Mouse (Mus musculus): ENCODE results near the gene Olfr1431. TPM values are rescaled to one million over a fixed set of nuclear protein-coding genes. Genes with fewer than 3 reads are reported as not detected.

The Olfr1431 gene
- not detected for polyA plus RNA-seq (2014; fragmentation: Illumina TruSeq; extraction: RNeasy Lipid Tissue Mini Kit (QIAGEN cat#74804); ENCODE audit: low read depth, low replicate concordance)

DNA sequence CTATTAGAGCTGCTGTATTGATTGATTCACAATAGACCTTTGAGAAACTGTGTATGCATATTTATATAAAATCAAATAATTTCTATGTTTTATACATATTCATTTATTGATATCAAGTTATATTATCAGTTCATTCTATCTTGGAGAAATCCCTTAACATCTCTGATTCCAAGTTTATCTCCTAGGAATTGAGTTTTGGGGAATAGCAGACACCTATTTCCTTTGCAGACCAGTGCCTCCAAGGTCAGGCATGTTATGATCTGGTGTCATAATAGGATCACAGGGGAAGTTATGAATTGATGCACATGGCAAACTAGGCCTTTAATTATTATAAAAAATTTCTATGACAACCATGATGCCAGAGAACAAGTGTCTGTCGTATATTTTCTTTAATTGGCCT, at the start of gene Olfr1431:
Olfr1431 (plus strand) TSS at position 301 of the 400 bp plus-strand sequence.

DNA sequence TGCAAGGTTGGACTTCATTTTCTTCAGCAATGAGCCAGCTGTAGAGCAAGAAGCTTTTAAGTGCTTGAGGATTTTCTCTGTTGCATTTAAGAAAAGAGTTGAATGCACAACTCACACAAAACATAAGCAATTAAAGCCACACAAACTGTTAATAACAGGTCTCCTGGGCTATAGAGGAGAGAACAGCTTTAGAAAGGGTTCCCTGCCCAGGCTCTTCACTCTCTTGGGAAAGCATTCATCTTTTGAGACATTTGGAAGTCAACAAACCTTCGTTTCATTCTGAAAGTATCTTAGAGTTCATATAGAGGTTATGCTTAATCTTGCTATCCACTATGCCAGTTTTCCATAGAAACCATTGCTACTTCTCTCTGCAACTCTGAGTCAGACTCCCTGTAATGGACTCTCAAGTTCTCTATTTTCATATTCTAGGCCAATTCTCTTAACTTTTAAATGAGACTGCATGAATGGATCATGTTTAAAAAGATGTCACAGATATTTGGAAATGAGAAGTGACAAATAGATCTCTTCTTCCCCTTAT, 30.3 kb upstream of the Olfr1431 start, which contains the start of gene Olfr1555-ps1:
Olfr1555-ps1 (minus strand) TSS at position 51 of the 538 bp plus-strand sequence.

GRCm38 (mm10) chr19:12232496-12232895, 32.1 kb downstream of the Olfr1431 start, which contains the start of gene Olfr1432:
TSS of gene Olfr1432 (minus strand) at chr19:12232596.

GRCm38 (mm10) chr19:12241559-12241958, 41.1 kb downstream of the Olfr1431 start, which contains the start of gene Olfr262:
TSS of gene Olfr262 (minus strand) at chr19:12241659.

GRCm38 (mm10) chr19:12260732-12261131, 60.3 kb downstream of the Olfr1431 start, which contains the start of gene Olfr235:
TSS of gene Olfr235 (plus strand) at chr19:12261032.

Other genes with a start within 250 kb of the Olfr1431 start
- 30.9 TPM for gene Osbp, start 234.7 kb upstream of the Olfr1431 start, polyA plus RNA-seq (2014; fragmentation: Illumina TruSeq; extraction: RNeasy Lipid Tissue Mini Kit (QIAGEN cat#74804); ENCODE audit: low read depth, low replicate concordance)
- not detected for gene Olfr1423, start 159.3 kb upstream of the Olfr1431 start, polyA plus RNA-seq (2014; fragmentation: Illumina TruSeq; extraction: RNeasy Lipid Tissue Mini Kit (QIAGEN cat#74804); ENCODE audit: low read depth, low replicate concordance)
- 0.11 TPM for gene Olfr1424, start 138.0 kb upstream of the Olfr1431 start, polyA plus RNA-seq (2014; fragmentation: Illumina TruSeq; extraction: RNeasy Lipid Tissue Mini Kit (QIAGEN cat#74804); ENCODE audit: low read depth, low replicate concordance)
- gene Olfr1425, start 122.9 kb upstream of the Olfr1431 start, polyA plus RNA-seq (2014; fragmentation: Illumina TruSeq; extraction: RNeasy Lipid Tissue Mini Kit (QIAGEN cat#74804); ENCODE audit: low read depth, low replicate concordance), result not detected
- gene Olfr1426, start 108.6 kb upstream of the Olfr1431 start, polyA plus RNA-seq (2014; fragmentation: Illumina TruSeq; extraction: RNeasy Lipid Tissue Mini Kit (QIAGEN cat#74804); ENCODE audit: low read depth, low replicate concordance), result not detected
- gene Olfr1427, start 97.3 kb upstream of the Olfr1431 start, polyA plus RNA-seq (2014; fragmentation: Illumina TruSeq; extraction: RNeasy Lipid Tissue Mini Kit (QIAGEN cat#74804); ENCODE audit: low read depth, low replicate concordance), result not detected
- not detected for gene Olfr1428, start 84.7 kb upstream of the Olfr1431 start, polyA plus RNA-seq (2014; fragmentation: Illumina TruSeq; extraction: RNeasy Lipid Tissue Mini Kit (QIAGEN cat#74804); ENCODE audit: low read depth, low replicate concordance)
- 0.17 TPM for gene Olfr76, start 77.4 kb upstream of the Olfr1431 start, polyA plus RNA-seq (2014; fragmentation: Illumina TruSeq; extraction: RNeasy Lipid Tissue Mini Kit (QIAGEN cat#74804); ENCODE audit: low read depth, low replicate concordance)
- 0.10 TPM for gene Olfr1555-ps1, start 30.5 kb upstream of the Olfr1431 start, polyA plus RNA-seq (2014; fragmentation: Illumina TruSeq; extraction: RNeasy Lipid Tissue Mini Kit (QIAGEN cat#74804); ENCODE audit: low read depth, low replicate concordance)
- gene Olfr1432, start 32.0 kb downstream of the Olfr1431 start, polyA plus RNA-seq (2014; fragmentation: Illumina TruSeq; extraction: RNeasy Lipid Tissue Mini Kit (QIAGEN cat#74804); ENCODE audit: low read depth, low replicate concordance), result 0.22 TPM
- gene Olfr262, start 41.0 kb downstream of the Olfr1431 start, polyA plus RNA-seq (2014; fragmentation: Illumina TruSeq; extraction: RNeasy Lipid Tissue Mini Kit (QIAGEN cat#74804); ENCODE audit: low read depth, low replicate concordance), result 0.71 TPM
- gene Olfr235, start 60.4 kb downstream of the Olfr1431 start, polyA plus RNA-seq (2014; fragmentation: Illumina TruSeq; extraction: RNeasy Lipid Tissue Mini Kit (QIAGEN cat#74804); ENCODE audit: low read depth, low replicate concordance), result not detected
- gene Olfr1434, start 79.2 kb downstream of the Olfr1431 start, polyA plus RNA-seq (2014; fragmentation: Illumina TruSeq; extraction: RNeasy Lipid Tissue Mini Kit (QIAGEN cat#74804); ENCODE audit: low read depth, low replicate concordance), result not detected
- not detected for gene Olfr1436, start 98.5 kb downstream of the Olfr1431 start, polyA plus RNA-seq (2014; fragmentation: Illumina TruSeq; extraction: RNeasy Lipid Tissue Mini Kit (QIAGEN cat#74804); ENCODE audit: low read depth, low replicate concordance)
- gene Olfr1437, start 124.5 kb downstream of the Olfr1431 start, polyA plus RNA-seq (2014; fragmentation: Illumina TruSeq; extraction: RNeasy Lipid Tissue Mini Kit (QIAGEN cat#74804); ENCODE audit: low read depth, low replicate concordance), result not detected
- gene Olfr1438-ps1, start 135.3 kb downstream of the Olfr1431 start, polyA plus RNA-seq (2014; fragmentation: Illumina TruSeq; extraction: RNeasy Lipid Tissue Mini Kit (QIAGEN cat#74804); ENCODE audit: low read depth, low replicate concordance), result not detected
- not detected for gene Olfr1440, start 186.6 kb downstream of the Olfr1431 start, polyA plus RNA-seq (2014; fragmentation: Illumina TruSeq; extraction: RNeasy Lipid Tissue Mini Kit (QIAGEN cat#74804); ENCODE audit: low read depth, low replicate concordance)
- gene Olfr1441, start 216.8 kb downstream of the Olfr1431 start, polyA plus RNA-seq (2014; fragmentation: Illumina TruSeq; extraction: RNeasy Lipid Tissue Mini Kit (QIAGEN cat#74804); ENCODE audit: low read depth, low replicate concordance), result not detected
- gene Pfpl, start 227.3 kb downstream of the Olfr1431 start, polyA plus RNA-seq (2014; fragmentation: Illumina TruSeq; extraction: RNeasy Lipid Tissue Mini Kit (QIAGEN cat#74804); ENCODE audit: low read depth, low replicate concordance), result 0.15 TPM

Data from testis, adult 10 weeks (tissue).